Mouse (Mus musculus) liver, embryonic 14.5 days (tissue): ENCODE measurements around the gene Vamp9.

Source experiments
- CTCF ChIP-seq: IDR thresholded peaks from 2 replicates; pipeline ENCODE4 v1.5.1; 2016; ENCODE audit warnings: antibody characterized with exemption, low read depth, control low read depth
- EP300 ChIP-seq: IDR thresholded peaks from 2 replicates; pipeline ENCODE4 v1.6.1; 2016; ENCODE audit warnings: antibody characterized with exemption, low read depth

DNA sequence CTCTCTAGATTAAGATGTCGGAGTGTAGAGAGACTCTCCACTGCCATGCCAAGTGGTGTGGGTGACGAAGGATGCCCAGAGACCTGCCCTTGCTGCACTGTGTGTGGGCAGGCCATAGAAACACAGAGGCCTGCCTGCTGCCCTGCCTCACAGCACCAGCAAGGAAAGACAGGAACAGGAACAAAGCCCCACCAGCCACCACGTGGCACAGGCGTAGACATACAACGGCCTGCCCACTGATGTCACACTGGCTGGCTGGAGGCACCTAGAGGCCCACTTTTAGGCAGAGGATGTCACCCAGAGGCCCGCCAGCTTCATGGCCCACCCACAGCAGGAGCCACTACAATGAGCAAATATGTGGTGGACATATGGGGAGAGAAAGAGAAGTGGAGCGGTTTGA is 94.0 kb downstream of the Vamp9 start:
- TF ChIP-seq CTCF (no peak), EP300 (no peak)
